Mouse (Mus musculus): ENCODE results near the gene Zmiz1. TPM values are rescaled to one million over a fixed set of nuclear protein-coding genes. Genes with fewer than 3 reads are reported as not detected.

The Zmiz1 gene
- polyA plus RNA-seq, 1 experiment from 2014 or later, result 4.3 TPM

DNA sequence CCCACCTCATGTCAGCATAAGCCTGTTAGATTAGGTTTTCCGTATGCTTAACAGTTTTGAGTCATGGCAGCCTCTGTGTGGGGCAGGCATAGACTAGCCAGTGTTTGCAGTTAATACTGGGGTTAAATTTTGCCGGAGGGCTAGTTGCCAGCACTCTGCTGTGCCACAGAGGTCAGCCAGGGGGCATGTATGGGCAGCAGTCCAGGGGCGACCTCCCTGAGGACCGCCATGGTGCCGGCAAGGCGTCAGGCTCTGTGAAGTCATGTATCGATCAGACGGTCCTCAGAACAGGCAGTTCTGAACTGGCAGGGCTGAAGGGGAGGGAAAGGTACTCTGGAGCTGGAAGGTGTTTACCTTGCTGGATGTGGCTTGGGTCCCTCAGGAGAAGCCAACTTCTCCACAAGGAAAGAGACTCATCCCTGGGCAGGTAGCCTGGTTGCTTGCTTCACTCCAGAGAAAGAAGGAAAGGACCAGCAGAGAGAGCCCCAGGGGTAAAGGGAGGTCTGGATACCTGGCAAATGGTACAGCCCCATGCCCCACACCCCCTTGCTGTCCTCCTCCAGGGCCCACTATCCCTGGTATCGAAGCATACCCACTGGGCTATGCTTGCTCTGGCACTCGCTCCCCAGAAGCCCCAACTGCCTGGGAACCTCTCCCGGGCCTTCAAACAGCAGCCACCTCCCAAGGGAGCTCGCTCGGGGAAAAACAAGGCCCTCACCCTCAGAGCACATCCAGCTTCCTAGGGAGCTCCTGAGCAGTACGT, 151.6 kb downstream of the Zmiz1 start:
- Histone ChIP-seq H3K4me1 (ENCODE audit: insufficient read depth) (peaks cover 49% of the 10 kb centered on the region), H3K36me3 (replicated peaks; ENCODE audit: insufficient read depth, low read length) (peaks cover 4% of the 10 kb centered on the region), H3K27me3 (ENCODE audit: insufficient read depth, low read length) (0 out of 2 replicates have a peak, but pooled peaks cover 6% of the 10 kb centered on the region), H3K27ac (ENCODE audit: low read depth) (no peak overlapping the region), H3K9ac (replicated peaks) (no peak overlapping the region), H3K4me2 (ENCODE audit: low read depth, low read length) (no peak overlapping the region), H3K9me3 (ENCODE audit: low read length) (no peaks in the 10 kb centered on the region), H3K4me3 (ENCODE audit: low read depth, low read length) (no peak overlapping the region)
- no peak for TF ChIP-seq CTCF (IDR thresholded peaks at IDR 0.05; ENCODE audit: low read depth)
- TF ChIP-seq EP300 (IDR thresholded peaks at IDR 0.05; ENCODE audit: low read depth), result no peak
- WGBS (ENCODE audit: insufficient replicate concordance), result 75% methylated on average over 14 of the region's 14 CpGs
- peak; percentile 12; the same call in 1 of the 2 replicates for ATAC-seq
- no peak for DNase-seq

DNA sequence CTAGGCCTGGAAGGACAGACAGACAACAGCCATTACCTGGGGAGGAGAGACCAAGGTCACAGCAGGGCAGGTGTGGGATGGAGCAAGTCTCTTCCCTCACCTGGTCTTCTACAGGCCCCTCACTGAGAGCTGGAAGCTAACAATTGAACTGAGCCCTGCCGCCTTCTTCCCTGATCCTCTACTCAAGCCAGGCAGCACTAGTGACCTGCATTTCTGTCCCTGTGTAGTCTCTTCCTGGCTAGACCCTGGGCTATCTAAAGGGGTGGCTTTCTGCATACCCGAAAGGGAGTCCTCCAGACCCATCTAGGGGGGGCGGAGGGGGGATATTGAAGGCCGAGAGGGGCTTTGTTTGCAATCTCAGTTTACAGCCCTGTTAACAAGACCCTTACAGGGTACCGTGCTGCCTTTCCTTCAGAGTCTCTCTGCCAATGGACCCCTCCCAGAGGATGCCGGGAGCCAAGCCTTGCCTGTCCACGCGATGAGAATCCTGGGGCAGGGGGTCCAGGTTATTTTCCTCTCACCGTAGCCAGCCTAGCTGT, 152.2 kb downstream of the Zmiz1 start:
- H3K9ac ChIP-seq (replicated peaks), result no peak overlapping the region
- DNase-seq (no peak), ATAC-seq (no peak)
- no peak overlapping the region for H3K4me3 ChIP-seq (ENCODE audit: low read depth, low read length)
- WGBS (ENCODE audit: insufficient replicate concordance), result 80% methylated on average over 9 of the region's 9 CpGs
- TF ChIP-seq CTCF (IDR thresholded peaks at IDR 0.05; ENCODE audit: low read depth) (no peak), EP300 (IDR thresholded peaks at IDR 0.05; ENCODE audit: low read depth) (no peak)
- no peak overlapping the region for H3K27ac ChIP-seq (ENCODE audit: low read depth)
- H3K9me3 ChIP-seq (ENCODE audit: low read length), result no peaks in the 10 kb centered on the region
- H3K27me3 ChIP-seq (ENCODE audit: insufficient read depth, low read length), result 0 out of 2 replicates have a peak, but pooled peaks cover 6% of the 10 kb centered on the region
- H3K36me3 ChIP-seq (replicated peaks; ENCODE audit: insufficient read depth, low read length), result peaks cover 4% of the 10 kb centered on the region
- H3K4me2 ChIP-seq (ENCODE audit: low read depth, low read length), result no peak overlapping the region
- peaks cover 49% of the 10 kb centered on the region for H3K4me1 ChIP-seq (ENCODE audit: insufficient read depth)

- H3K9ac ChIP-seq (replicated peaks), result no peak overlapping the region
- peaks cover 4% of the 10 kb centered on the region for H3K36me3 ChIP-seq (replicated peaks; ENCODE audit: insufficient read depth, low read length)
- peaks cover 41% of the 10 kb centered on the region for H3K4me1 ChIP-seq (ENCODE audit: insufficient read depth)
- TF ChIP-seq EP300 (IDR thresholded peaks at IDR 0.05; ENCODE audit: low read depth) (no peak), CTCF (IDR thresholded peaks at IDR 0.05; ENCODE audit: low read depth) (no peak)
- 0 out of 2 replicates have a peak, but pooled peaks cover 2% of the 10 kb centered on the region for H3K27me3 ChIP-seq (ENCODE audit: insufficient read depth, low read length)
- H3K27ac ChIP-seq (ENCODE audit: low read depth), result no peak overlapping the region
- no peak for DNase-seq
- no peak overlapping the region for H3K4me3 ChIP-seq (ENCODE audit: low read depth, low read length)
- no peaks in the 10 kb centered on the region for H3K9me3 ChIP-seq (ENCODE audit: low read length)
- H3K4me2 ChIP-seq (ENCODE audit: low read depth, low read length), result no peak overlapping the region
- ATAC-seq, result no peak
- 60% methylated on average over 10 of the region's 10 CpGs for WGBS (ENCODE audit: insufficient replicate concordance)
Observed at GRCm38 (mm10) chr14:25611815-25612698, 153.1 kb downstream of the Zmiz1 start.

DNA sequence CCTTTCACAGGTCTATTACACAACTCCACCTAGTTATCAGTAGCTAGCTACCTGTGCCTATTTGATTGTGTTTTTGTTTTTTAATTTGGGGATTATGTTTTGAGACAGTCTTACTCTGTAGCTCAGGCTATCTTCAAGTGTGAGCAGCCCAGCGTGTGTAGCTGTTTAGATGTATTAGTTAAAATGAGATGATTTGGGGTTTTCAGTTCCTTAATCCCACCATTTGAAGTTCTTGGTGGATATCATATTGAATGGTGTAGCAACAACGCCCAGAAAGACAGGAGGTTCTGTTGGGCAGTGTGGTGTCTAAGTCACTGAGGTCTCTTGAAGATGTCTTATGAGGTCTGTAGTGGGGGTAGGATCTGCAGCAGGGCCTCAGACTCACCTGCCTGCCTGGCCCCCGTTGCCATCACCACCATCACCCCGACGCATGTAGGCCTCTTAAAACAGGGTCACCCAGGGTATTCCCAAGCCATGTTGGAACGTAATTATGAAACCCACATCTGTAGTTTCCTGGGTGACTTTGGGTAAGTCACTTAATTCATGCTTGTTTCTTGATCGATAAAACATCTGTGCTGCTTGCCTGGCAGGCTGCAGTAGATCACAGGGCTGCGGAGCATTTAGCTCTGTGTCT, 155.1 kb downstream of the Zmiz1 start:
- peaks cover 36% of the 10 kb centered on the region for H3K4me1 ChIP-seq (ENCODE audit: insufficient read depth)
- H3K4me3 ChIP-seq (ENCODE audit: low read depth, low read length), result no peak overlapping the region
- DNase-seq, result no peak
- WGBS (ENCODE audit: insufficient replicate concordance), result 71% methylated on average over 8 of the region's 8 CpGs
- no peaks in the 10 kb centered on the region for H3K9me3 ChIP-seq (ENCODE audit: low read length)
- no peak overlapping the region; the same call in 1 of the 2 replicates for H3K27ac ChIP-seq (ENCODE audit: low read depth)
- TF ChIP-seq EP300 (IDR thresholded peaks at IDR 0.05; ENCODE audit: low read depth) (no peak), CTCF (IDR thresholded peaks at IDR 0.05; ENCODE audit: low read depth) (no peak)
- ATAC-seq, result no peak
- 0 out of 2 replicates have a peak overlapping the region, but pooled peaks have one; percentile 13 for H3K4me2 ChIP-seq (ENCODE audit: low read depth, low read length)
- H3K9ac ChIP-seq (replicated peaks), result no peak overlapping the region
- no peaks in the 10 kb centered on the region for H3K27me3 ChIP-seq (ENCODE audit: insufficient read depth, low read length)
- H3K36me3 ChIP-seq (replicated peaks; ENCODE audit: insufficient read depth, low read length), result peaks cover 4% of the 10 kb centered on the region

- TF ChIP-seq CTCF (IDR thresholded peaks at IDR 0.05; ENCODE audit: low read depth) (no peak), EP300 (IDR thresholded peaks at IDR 0.05; ENCODE audit: low read depth) (no peak)
- Histone ChIP-seq H3K36me3 (replicated peaks; ENCODE audit: insufficient read depth, low read length) (peaks cover 7% of the 10 kb centered on the region), H3K27me3 (ENCODE audit: insufficient read depth, low read length) (no peaks in the 10 kb centered on the region), H3K4me3 (ENCODE audit: low read depth, low read length) (no peak overlapping the region), H3K9me3 (ENCODE audit: low read length) (no peaks in the 10 kb centered on the region), H3K4me1 (ENCODE audit: insufficient read depth) (peaks cover 33% of the 10 kb centered on the region), H3K9ac (replicated peaks) (no peak overlapping the region), H3K27ac (ENCODE audit: low read depth) (no peak overlapping the region; the same call in 1 of the 2 replicates), H3K4me2 (ENCODE audit: low read depth, low read length) (peak overlapping the region; percentile 13; the same call in 1 of the 2 replicates)
- DNase-seq, result peak; percentile 35
- 31% methylated on average over 5 of the region's 5 CpGs for WGBS (ENCODE audit: insufficient replicate concordance)
- no peak for ATAC-seq
Observed at GRCm38 (mm10) chr14:25614684-25615083, 155.7 kb downstream of the Zmiz1 start.
